Mouse (Mus musculus): ENCODE data around the gene Gm40193. TPM values are rescaled to one million over a fixed set of nuclear protein-coding genes. Genes with fewer than 3 reads are reported as not detected.

Gene Gm40193
- polyA plus RNA-seq, 1 experiment = not detected

DNA sequence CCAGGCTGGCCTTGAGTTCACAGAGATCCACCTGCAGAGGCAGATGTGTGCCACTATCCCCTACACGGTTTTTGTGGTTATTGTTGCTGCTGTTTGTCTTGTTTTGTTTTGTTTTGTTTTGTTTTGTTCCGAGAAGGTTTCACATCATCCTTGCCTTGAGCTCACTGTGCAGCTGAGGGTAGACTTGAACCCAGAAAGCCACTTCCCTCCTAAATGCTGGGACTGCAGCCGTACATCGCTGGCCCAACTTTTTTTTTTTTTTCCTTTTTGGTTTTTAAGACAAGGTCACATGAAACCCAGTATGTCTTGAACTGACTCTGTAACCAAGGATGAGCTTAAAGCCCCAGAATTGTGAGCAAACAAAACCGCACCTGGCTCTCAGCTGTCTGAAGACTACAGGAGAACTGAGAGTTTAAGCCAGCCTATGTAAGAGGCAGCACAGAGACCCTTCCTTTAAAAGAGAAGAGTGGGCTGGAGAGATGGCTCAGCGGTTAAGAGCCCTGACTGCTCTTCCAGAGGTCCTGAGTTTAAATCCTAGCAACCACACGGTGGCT, 25.7 kb downstream of the Gm40193 start:
- TF ChIP-seq POLR2A (IDR thresholded peaks at IDR 0.05; ENCODE audit: borderline replicate concordance, control insufficient read depth, low read depth, low read length) (no peak), CTCF (IDR thresholded peaks at IDR 0.05; ENCODE audit: control insufficient read depth, insufficient read depth, low read length) (no peak)
- Histone ChIP-seq H3K27ac (ENCODE audit: control insufficient read depth, insufficient read depth, low read depth, low read length, poor library complexity) (no peak overlapping the region), H3K4me3 (replicated peaks; ENCODE audit: control insufficient read depth, low read depth, low read length) (no peak overlapping the region), H3K4me1 (ENCODE audit: control insufficient read depth, insufficient read depth, low read length) (no peaks in the 10 kb centered on the region)
- WGBS = 73% methylated on average over 7 of the region's 7 CpGs

- no peaks in the 10 kb centered on the region for H3K4me1 ChIP-seq (ENCODE audit: control insufficient read depth, insufficient read depth, low read length)
- TF ChIP-seq POLR2A (IDR thresholded peaks at IDR 0.05; ENCODE audit: borderline replicate concordance, control insufficient read depth, low read depth, low read length) (no peak), CTCF (IDR thresholded peaks at IDR 0.05; ENCODE audit: control insufficient read depth, insufficient read depth, low read length) (peak; percentile 57)
- WGBS = 22% methylated on average over 4 of the region's 4 CpGs
- H3K27ac ChIP-seq (ENCODE audit: control insufficient read depth, insufficient read depth, low read depth, low read length, poor library complexity) = no peak overlapping the region
- no peak overlapping the region for H3K4me3 ChIP-seq (replicated peaks; ENCODE audit: control insufficient read depth, low read depth, low read length)
These were observed 26.4 kb downstream of the Gm40193 start for GRCm38 (mm10) chr11:70506385-70506784.

GRCm38 (mm10) chr11:70504970-70505369, 27.8 kb downstream of the Gm40193 start, which contains the start of gene Tm4sf5:
Gene Tm4sf5 (plus strand): TSS chr11:70505244.
- Histone ChIP-seq H3K4me3 (replicated peaks; ENCODE audit: control insufficient read depth, low read depth, low read length) (no peak within 1 kb of the TSS), H3K4me1 (ENCODE audit: control insufficient read depth, insufficient read depth, low read length) (no peaks in the 10 kb centered on the region), H3K27ac (ENCODE audit: control insufficient read depth, insufficient read depth, low read depth, low read length, poor library complexity) (no peak within 1 kb of the TSS)
- TF ChIP-seq POLR2A (IDR thresholded peaks at IDR 0.05; ENCODE audit: borderline replicate concordance, control insufficient read depth, low read depth, low read length) = no peak
- TF ChIP-seq CTCF (IDR thresholded peaks at IDR 0.05; ENCODE audit: control insufficient read depth, insufficient read depth, low read length) = no peak
- 59% methylated on average over 9 of the region's 9 CpGs for WGBS

- TF ChIP-seq POLR2A (IDR thresholded peaks at IDR 0.05; ENCODE audit: borderline replicate concordance, control insufficient read depth, low read depth, low read length) (no peak), CTCF (IDR thresholded peaks at IDR 0.05; ENCODE audit: control insufficient read depth, insufficient read depth, low read length) (no peak)
- H3K4me1 ChIP-seq (ENCODE audit: control insufficient read depth, insufficient read depth, low read length) = no peaks in the 10 kb centered on the region
- no peak overlapping the region for H3K4me3 ChIP-seq (replicated peaks; ENCODE audit: control insufficient read depth, low read depth, low read length)
- H3K27ac ChIP-seq (ENCODE audit: control insufficient read depth, insufficient read depth, low read depth, low read length, poor library complexity) = no peak overlapping the region
- 72% methylated on average over 3 of the region's 3 CpGs for WGBS
These were observed 30.7 kb downstream of the Gm40193 start for GRCm38 (mm10) chr11:70502018-70502417.

DNA sequence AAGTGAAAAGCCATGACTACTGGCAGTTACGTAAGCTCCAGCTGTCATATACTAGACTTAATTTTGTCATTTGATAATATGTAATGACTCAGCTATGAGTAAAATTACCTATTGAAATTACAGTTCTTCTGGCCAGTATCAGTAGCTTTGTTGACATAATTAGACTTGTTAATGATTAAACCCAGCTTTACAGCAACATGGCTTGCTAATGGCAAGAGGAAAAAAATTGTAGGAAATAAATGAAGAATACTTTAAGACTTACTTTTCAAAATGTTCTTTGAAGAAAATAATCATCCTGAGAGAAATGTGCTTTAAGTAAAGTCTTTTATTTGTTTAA, 32.3 kb downstream of the Gm40193 start:
- 70% methylated on average over 1 of the region's 1 CpGs for WGBS
- H3K27ac ChIP-seq (ENCODE audit: control insufficient read depth, insufficient read depth, low read depth, low read length, poor library complexity) = no peak overlapping the region

GRCm38 (mm10) chr11:70499566-70500475, 32.9 kb downstream of the Gm40193 start:
- Histone ChIP-seq H3K4me3 (replicated peaks; ENCODE audit: control insufficient read depth, low read depth, low read length) (no peak overlapping the region), H3K4me1 (ENCODE audit: control insufficient read depth, insufficient read depth, low read length) (no peaks in the 10 kb centered on the region), H3K27ac (ENCODE audit: control insufficient read depth, insufficient read depth, low read depth, low read length, poor library complexity) (no peak overlapping the region)
- WGBS = 59% methylated on average over 14 of the region's 14 CpGs
- TF ChIP-seq CTCF (IDR thresholded peaks at IDR 0.05; ENCODE audit: control insufficient read depth, insufficient read depth, low read length) (no peak), POLR2A (IDR thresholded peaks at IDR 0.05; ENCODE audit: borderline replicate concordance, control insufficient read depth, low read depth, low read length) (no peak)

More for the DNA sequence above, 32.3 kb downstream of the Gm40193 start:
- TF ChIP-seq POLR2A (IDR thresholded peaks at IDR 0.05; ENCODE audit: borderline replicate concordance, control insufficient read depth, low read depth, low read length) (no peak), CTCF (IDR thresholded peaks at IDR 0.05; ENCODE audit: control insufficient read depth, insufficient read depth, low read length) (no peak)
- Histone ChIP-seq H3K4me1 (ENCODE audit: control insufficient read depth, insufficient read depth, low read length) (no peaks in the 10 kb centered on the region), H3K4me3 (replicated peaks; ENCODE audit: control insufficient read depth, low read depth, low read length) (no peak overlapping the region)

- Histone ChIP-seq H3K27ac (ENCODE audit: control insufficient read depth, insufficient read depth, low read depth, low read length, poor library complexity) (no peak overlapping the region), H3K4me3 (replicated peaks; ENCODE audit: control insufficient read depth, low read depth, low read length) (no peak overlapping the region), H3K4me1 (ENCODE audit: control insufficient read depth, insufficient read depth, low read length) (no peaks in the 10 kb centered on the region)
- 6% methylated on average over 6 of the region's 6 CpGs for WGBS
- TF ChIP-seq POLR2A (IDR thresholded peaks at IDR 0.05; ENCODE audit: borderline replicate concordance, control insufficient read depth, low read depth, low read length) (no peak), CTCF (IDR thresholded peaks at IDR 0.05; ENCODE audit: control insufficient read depth, insufficient read depth, low read length) (no peak)
These were observed 43.1 kb downstream of the Gm40193 start for GRCm38 (mm10) chr11:70489684-70490083.

GRCm38 (mm10) chr11:70489138-70489537, 43.6 kb downstream of the Gm40193 start:
- no peaks in the 10 kb centered on the region for H3K4me1 ChIP-seq (ENCODE audit: control insufficient read depth, insufficient read depth, low read length)
- H3K4me3 ChIP-seq (replicated peaks; ENCODE audit: control insufficient read depth, low read depth, low read length) = no peak overlapping the region
- TF ChIP-seq POLR2A (IDR thresholded peaks at IDR 0.05; ENCODE audit: borderline replicate concordance, control insufficient read depth, low read depth, low read length) (no peak), CTCF (IDR thresholded peaks at IDR 0.05; ENCODE audit: control insufficient read depth, insufficient read depth, low read length) (no peak)
- 69% methylated on average over 3 of the region's 3 CpGs for WGBS
- no peak overlapping the region; the same call in 1 of the 2 replicates for H3K27ac ChIP-seq (ENCODE audit: control insufficient read depth, insufficient read depth, low read depth, low read length, poor library complexity)
